Mouse (Mus musculus): Measurements from ENCODE around the gene Nr2f6.
A peak's percentile ranks its signal among the peaks of the same experiment; 100 is the strongest.
"Not testable (repeated sequence)": the region's sequence is repeated elsewhere in the genome, so short reads cannot be mapped to it uniquely, and the experiment has no call there.

Gene Nr2f6

DNA sequence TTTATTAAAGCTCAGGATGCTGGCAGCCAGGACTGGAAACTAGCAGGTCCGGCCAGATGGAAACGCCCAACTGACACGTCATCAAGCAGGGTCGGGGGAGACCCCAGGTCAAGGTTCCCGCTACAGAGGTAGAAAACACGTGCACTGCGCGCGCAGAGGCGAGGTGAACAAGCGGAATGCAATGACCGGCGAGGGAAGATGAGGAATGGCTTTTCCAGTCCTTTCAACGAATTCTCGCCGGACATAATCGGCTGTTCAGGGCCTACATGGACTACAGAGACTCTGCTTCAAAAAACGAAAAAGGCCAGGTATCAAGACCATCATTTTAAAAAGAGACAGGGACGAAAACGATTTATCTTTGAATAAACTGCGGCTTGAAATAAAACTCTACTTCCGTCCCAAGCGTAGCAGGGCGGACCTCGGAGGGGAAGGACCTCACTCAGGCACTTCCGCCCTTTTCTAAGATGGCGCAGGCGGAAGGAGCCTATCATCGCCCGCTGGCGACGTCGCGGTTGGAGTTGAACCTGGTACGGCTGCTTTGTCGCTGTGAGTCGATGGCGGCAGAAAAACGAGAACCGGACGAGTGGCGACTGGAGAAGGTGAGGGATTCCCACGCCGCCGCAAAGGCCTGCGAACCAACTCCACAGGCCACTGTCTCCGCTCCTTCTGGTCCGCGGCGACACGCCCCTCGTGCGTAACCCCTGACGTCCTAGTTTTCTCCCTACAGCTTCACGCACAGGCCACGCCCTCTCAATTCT is 14.8 kb downstream of the Nr2f6 start, which contains the start of gene Use1:
TSS of gene Use1 (plus strand) at position 78 of the 758 bp plus-strand sequence.
- DNase-seq (ENCODE audit: low read depth), result peak; percentile 98

- DNase-seq (ENCODE audit: low read depth), result no peak
These were observed 23.7 kb downstream of the Nr2f6 start for GRCm38 (mm10) chr8:71358026-71358425.

- no peak for DNase-seq (ENCODE audit: low read depth)
These were observed 30.2 kb downstream of the Nr2f6 start for GRCm38 (mm10) chr8:71351520-71351919.

GRCm38 (mm10) chr8:71351117-71351516 is 30.6 kb downstream of the Nr2f6 start:
- DNase-seq (ENCODE audit: low read depth), result no peak

DNA sequence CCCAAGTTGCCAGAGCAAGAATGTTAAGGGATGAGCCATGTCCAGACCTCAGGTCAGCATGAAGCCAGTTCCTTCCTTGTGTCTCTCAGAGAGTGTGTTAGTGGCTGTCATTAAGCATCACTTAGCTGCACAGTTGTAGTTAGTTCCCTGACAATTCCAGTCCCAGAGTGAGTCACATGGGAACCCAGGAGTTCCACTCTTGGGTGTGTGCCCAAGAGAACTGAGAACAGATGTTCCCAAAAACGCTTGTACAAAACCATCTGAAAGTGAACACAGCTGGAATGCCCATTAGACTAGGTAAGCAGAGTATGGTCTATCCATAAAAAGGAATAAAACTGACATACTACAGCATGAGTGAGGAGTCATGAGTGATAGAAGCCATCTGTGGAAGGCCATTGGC is 35.2 kb downstream of the Nr2f6 start:
- no peak for DNase-seq (ENCODE audit: low read depth)

DNA sequence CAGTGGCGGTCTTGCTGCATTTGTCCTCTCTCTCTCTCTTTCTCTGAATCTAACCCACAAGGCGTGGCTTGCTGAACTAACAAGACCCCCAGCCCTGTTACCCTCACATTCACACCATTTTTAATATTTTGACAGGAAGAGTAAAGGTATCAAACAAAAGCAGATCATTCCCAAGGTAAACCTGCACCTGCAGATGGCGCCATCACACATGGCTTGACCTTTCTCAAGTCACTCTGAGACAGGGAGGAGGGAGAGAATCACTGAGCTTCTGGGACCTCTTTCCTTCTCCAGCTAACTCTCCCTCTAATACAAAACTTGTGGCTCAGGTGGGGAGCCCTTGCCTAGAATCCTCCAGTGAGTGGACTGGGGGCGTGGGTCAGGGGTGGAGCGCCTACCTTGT is 41.1 kb downstream of the Nr2f6 start:
- DNase-seq (ENCODE audit: low read depth), result peak; percentile 46

GRCm38 (mm10) chr8:71337834-71338233 is 43.9 kb downstream of the Nr2f6 start:
- DNase-seq (ENCODE audit: low read depth), result not testable (repeated sequence)

DNA sequence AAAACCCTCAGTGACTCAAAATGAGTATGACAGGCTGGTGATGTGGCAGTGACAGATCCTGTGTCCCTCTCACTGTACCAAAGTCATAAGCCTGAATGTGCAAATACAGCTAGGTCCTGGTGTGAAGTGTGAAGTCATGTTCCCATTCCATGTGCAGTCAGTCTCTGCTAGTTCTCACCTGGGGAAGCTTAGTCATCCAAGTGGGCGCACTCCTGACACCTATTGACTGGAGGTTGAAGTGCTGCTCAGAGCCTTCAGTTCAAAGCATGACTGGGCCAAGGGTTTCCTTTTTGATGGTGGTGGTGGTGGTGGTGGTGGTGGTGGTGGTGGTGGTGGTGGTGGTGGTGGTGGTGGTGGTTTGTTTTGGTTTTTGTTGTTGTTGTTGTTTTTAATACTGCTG is 56.9 kb downstream of the Nr2f6 start:
- peak; percentile 59 for DNase-seq (ENCODE audit: low read depth)

Measured in naive thymus-derived CD4-positive, alpha-beta T cell, adult 2 months (primary cell).